Mouse (Mus musculus) heart, embryonic 14.5 days (tissue): ENCODE measurements around the gene Tmem102. TPM values are rescaled to one million over a fixed set of nuclear protein-coding genes. Genes with fewer than 3 reads are reported as not detected.

Source experiments
- ATAC-seq: fragments of 200-750 bp; cut with Nextera tagmentation; 2 replicates; pipeline ENCODE4 v1.8.0; 2017; ENCODE audit warnings: low read depth, moderate TSS enrichment; ENCODE audit not compliant: insufficient number of reproducible peaks, insufficient read depth, low FRiP score
- H3K27ac ChIP-seq, 2 experiments: fragments of 200-500 bp in 1 of 2; fragments of 300-500 bp in 1 of 2; sonication (generic) in 1 of 2; replicated peaks in 1 of 2; 2 replicates each; pipeline ENCODE4 v1.5.1; 2012 to 2014; ENCODE audit warnings: low read depth in 2 of 2, low read length in 2 of 2, control low read depth in 1 of 2, mild to moderate bottlenecking in 1 of 2, mixed read lengths in 1 of 2; ENCODE audit not compliant: control insufficient read depth in 1 of 2, insufficient read depth in 1 of 2
- H3K27me3 ChIP-seq: fragments of 300-500 bp; sonication (generic); 2 replicates; pipeline ENCODE4 v1.6.1; 2014; ENCODE audit warnings: mild to moderate bottlenecking, low read length, control low read depth; ENCODE audit not compliant: control insufficient read depth, insufficient read depth
- H3K36me3 ChIP-seq: fragments of 300-500 bp; sonication (generic); 2 replicates; pipeline ENCODE4 v1.6.1; 2014; ENCODE audit warnings: mild to moderate bottlenecking, control low read depth, low read length, mixed read lengths; ENCODE audit not compliant: control insufficient read depth, insufficient read depth
- H3K4me1 ChIP-seq, 2 experiments: fragments of 200-500 bp in 1 of 2; fragments of 300-500 bp in 1 of 2; sonication (generic) in 1 of 2; 2 replicates each; pipeline ENCODE4 v1.6.1; 2012 to 2014; ENCODE audit warnings: low read length in 2 of 2, control low read depth in 1 of 2, mixed read lengths in 1 of 2; ENCODE audit not compliant: control insufficient read depth in 2 of 2, insufficient read depth in 2 of 2
- H3K4me2 ChIP-seq: fragments of 300-500 bp; sonication (generic); 2 replicates; pipeline ENCODE4 v1.6.1; 2014; ENCODE audit warnings: mild to moderate bottlenecking, low read length
- H3K4me3 ChIP-seq, 2 experiments: fragments of 200-500 bp in 1 of 2; fragments of 300-500 bp in 1 of 2; sonication (generic) in 1 of 2; 2 replicates each; pipeline ENCODE4 v1.5.1; 2012 to 2014; ENCODE audit warnings: low read length in 2 of 2, mild to moderate bottlenecking in 2 of 2, control low read depth in 1 of 2, low read depth in 1 of 2, moderate library complexity in 1 of 2; ENCODE audit not compliant: control insufficient read depth in 1 of 2, insufficient read depth in 1 of 2
- H3K9ac ChIP-seq: fragments of 300-500 bp; sonication (generic); 2 replicates; pipeline ENCODE4 v1.6.1; 2014; ENCODE audit warnings: mild to moderate bottlenecking, low read length
- H3K9me3 ChIP-seq: fragments of 300-500 bp; sonication (generic); 2 replicates; pipeline ENCODE4 v1.6.1; 2016; ENCODE audit warnings: low read length, control low read depth; ENCODE audit not compliant: control insufficient read depth
- WGBS: fragments of 180-500 bp; shearing (Covaris S2); extraction: QIAGEN DNeasy Blood & Tissue Kit; methylation state at CpG from one replicate; pipeline ENCODE4 v1.1.7; 2014; 5-methylcytosine and 5-hydroxymethylcytosine counted together
- polyA plus RNA-seq: library from polyadenylated mRNA; unstranded; fragments of >200 nt; fragmentation: Nextera tagmentation; extraction: Ambion mirVana; gene quantifications from 2 replicates; pipeline ENCODE4 v1.2.1, GENCODE M21; 2014

Tmem102 gene
- polyA plus RNA-seq, 1 experiment from 2014 or later, result 1.8 TPM

DNA sequence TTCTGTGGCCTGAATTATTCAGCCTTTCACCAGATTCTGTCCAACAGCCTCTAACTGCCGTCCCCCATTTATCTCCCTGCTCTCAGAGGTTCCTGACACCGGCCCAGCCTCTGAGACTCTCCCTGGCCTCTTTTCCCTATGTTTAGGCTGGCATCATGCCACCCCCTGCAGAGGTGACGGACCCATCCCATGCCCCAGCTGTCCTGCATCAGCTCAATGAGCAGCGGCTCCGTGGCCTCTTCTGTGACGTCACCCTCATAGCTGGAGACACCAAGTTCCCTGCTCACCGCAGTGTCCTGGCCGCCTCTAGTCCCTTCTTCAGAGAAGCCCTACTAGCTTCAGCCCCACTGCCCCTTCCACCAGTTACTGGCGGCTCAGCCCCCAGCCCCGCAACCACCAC, 29.7 kb downstream of the Tmem102 start:
- no peak overlapping the region for H3K27ac ChIP-seq
- no peak for ATAC-seq
- H3K36me3 ChIP-seq, result peaks cover 20% of the 10 kb centered on the region
- no peak overlapping the region for H3K4me2 ChIP-seq
- peaks cover 8 to 13% of the 10 kb centered on the region in 2 experiments for H3K4me1 ChIP-seq
- WGBS, result 63% methylated on average over 10 of the region's 10 CpGs
- H3K4me3 ChIP-seq, result no peak overlapping the region
- no peaks in the 10 kb centered on the region for H3K9me3 ChIP-seq
- H3K9ac ChIP-seq, result no peak overlapping the region
- no peaks in the 10 kb centered on the region for H3K27me3 ChIP-seq

DNA sequence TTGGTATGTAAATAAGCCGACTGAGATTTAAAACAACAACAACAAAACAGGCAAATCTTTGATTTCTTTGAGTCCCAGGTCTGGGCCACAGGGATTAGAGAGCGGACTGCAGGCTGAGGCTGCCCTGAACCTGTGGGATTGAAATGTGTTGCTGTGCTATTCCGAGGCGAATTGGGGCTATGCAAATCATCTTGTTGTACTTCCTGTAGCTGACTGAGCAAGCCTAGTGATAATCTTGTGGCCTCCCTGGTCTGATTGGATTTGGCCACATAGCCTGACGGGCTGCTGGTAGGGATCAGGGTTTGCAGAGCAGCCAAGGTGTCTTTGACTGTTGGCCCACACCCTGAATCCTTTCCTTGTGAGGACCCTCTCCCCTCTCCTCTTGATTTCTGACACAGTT, 30.5 kb downstream of the Tmem102 start:
- ATAC-seq, result no peak
- H3K4me2 ChIP-seq, result no peak overlapping the region
- H3K4me1 ChIP-seq, result peaks cover 8 to 13% of the 10 kb centered on the region in 2 experiments
- peaks cover 20% of the 10 kb centered on the region for H3K36me3 ChIP-seq
- 50% methylated on average over 5 of the region's 5 CpGs for WGBS
- no peaks in the 10 kb centered on the region for H3K27me3 ChIP-seq
- H3K27ac ChIP-seq, result no peak overlapping the region
- no peak overlapping the region for H3K4me3 ChIP-seq
- H3K9ac ChIP-seq, result no peak overlapping the region
- H3K9me3 ChIP-seq, result no peaks in the 10 kb centered on the region

DNA sequence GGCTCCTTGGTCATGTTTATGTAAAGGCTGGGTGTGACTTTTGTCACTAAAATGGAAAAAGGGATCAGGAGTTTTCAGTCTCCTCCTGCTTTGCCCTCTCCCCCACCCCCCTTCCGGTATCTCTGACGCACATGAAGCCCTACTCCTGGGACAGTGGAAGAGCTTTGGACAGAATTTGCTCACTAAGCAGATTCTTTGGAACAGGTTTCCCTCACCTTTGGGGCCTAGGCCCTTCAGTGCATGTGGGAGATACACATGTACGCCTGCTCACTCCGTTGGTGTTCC, 37.9 kb downstream of the Tmem102 start:
- Histone ChIP-seq H3K27me3 (no peaks in the 10 kb centered on the region), H3K36me3 (no peaks in the 10 kb centered on the region), H3K27ac (peak overlapping the region; percentile 55 to 97; a peak in 2 of 4 replicates), H3K9me3 (no peaks in the 10 kb centered on the region), H3K4me2 (peak overlapping the region; percentile 80), H3K4me1 (peaks cover 17 to 25% of the 10 kb centered on the region in 2 experiments), H3K9ac (peak overlapping the region; percentile 99), H3K4me3 (peak overlapping the region; percentile 64 to 96; a peak in 3 of 4 replicates)
- 48% methylated on average over 4 of the region's 4 CpGs for WGBS
- ATAC-seq, result no peak

DNA sequence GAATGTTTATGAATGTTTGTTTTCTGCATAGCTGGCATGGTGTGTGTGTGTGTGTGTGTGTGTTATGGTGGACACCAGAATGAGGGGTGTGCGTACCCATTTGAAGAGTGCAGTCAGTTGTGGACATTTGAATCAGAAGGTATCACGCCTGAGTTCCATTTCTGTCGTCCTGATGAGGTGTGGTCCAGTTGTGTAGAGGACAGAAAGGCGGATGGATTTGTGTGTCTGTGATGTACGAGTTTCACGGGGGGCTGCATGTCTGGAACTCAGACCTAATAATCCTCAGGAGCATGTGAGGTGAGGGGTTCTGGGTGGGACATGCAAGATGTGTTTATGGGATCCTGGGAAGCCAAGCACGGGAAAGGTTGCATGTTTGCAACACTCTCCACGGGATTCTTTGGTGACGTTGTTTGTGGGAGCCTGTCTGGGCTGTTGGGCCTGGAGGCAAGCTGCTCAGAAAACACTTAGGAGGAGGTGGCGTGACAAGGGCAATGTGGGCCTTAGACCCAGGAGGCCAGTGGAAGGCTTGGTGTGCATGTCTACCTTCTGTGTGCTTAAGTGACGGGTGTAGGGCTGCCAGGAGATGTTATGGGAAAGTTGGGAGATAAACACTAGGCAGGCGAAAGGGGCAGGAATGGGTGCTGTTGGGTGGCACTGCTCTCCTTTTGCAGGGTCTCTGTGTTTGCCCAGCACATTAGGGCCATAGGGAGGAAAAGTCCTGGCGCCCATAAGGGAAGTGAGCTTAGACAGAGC, 38.4 kb downstream of the Tmem102 start:
- Histone ChIP-seq H3K4me3 (peak overlapping the region; percentile 64 to 96), H3K4me1 (peaks cover 17 to 25% of the 10 kb centered on the region in 2 experiments), H3K36me3 (no peaks in the 10 kb centered on the region), H3K9ac (peak overlapping the region; percentile 99), H3K9me3 (no peaks in the 10 kb centered on the region), H3K4me2 (peak overlapping the region; percentile 80), H3K27me3 (no peaks in the 10 kb centered on the region), H3K27ac (peak overlapping the region; percentile 75 to 97)
- WGBS, result 45% methylated on average over 13 of the region's 13 CpGs
- ATAC-seq, result no peak

DNA sequence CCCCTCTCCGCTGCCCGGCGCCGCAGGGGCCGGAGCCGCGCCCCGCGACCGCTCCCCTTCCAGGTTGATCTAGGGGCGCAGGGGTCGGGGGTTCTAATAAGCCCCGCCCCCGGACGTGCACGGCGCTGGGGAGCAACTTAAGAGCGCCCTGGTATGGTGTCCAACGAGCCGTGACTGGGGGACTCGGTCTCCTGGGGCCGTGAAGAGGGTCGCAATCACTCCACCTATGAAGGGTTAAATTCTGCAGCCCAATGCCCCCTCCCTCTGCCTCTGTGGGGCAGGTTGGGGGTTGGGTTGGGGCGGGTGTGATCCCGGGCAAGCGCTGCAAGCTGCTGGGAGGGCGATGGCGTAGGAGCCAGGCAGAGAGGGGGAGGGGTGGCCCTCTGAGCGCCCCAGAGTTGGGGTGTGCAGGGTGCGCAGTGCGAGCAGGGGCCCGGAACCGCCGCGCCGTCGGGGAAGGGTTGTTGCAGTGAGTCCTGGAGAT, 39.3 kb downstream of the Tmem102 start:
- H3K4me2 ChIP-seq, result peak overlapping the region; percentile 80
- ATAC-seq, result peak; percentile 60
- WGBS, result 0% methylated on average over 27 of the region's 37 CpGs
- H3K27me3 ChIP-seq, result no peaks in the 10 kb centered on the region
- peaks cover 17 to 25% of the 10 kb centered on the region in 2 experiments for H3K4me1 ChIP-seq
- peak overlapping the region; percentile 99 for H3K9ac ChIP-seq
- H3K9me3 ChIP-seq, result no peaks in the 10 kb centered on the region
- H3K4me3 ChIP-seq, result peak overlapping the region; percentile 64 to 96
- no peaks in the 10 kb centered on the region for H3K36me3 ChIP-seq
- H3K27ac ChIP-seq, result peak overlapping the region; percentile 65 to 97

DNA sequence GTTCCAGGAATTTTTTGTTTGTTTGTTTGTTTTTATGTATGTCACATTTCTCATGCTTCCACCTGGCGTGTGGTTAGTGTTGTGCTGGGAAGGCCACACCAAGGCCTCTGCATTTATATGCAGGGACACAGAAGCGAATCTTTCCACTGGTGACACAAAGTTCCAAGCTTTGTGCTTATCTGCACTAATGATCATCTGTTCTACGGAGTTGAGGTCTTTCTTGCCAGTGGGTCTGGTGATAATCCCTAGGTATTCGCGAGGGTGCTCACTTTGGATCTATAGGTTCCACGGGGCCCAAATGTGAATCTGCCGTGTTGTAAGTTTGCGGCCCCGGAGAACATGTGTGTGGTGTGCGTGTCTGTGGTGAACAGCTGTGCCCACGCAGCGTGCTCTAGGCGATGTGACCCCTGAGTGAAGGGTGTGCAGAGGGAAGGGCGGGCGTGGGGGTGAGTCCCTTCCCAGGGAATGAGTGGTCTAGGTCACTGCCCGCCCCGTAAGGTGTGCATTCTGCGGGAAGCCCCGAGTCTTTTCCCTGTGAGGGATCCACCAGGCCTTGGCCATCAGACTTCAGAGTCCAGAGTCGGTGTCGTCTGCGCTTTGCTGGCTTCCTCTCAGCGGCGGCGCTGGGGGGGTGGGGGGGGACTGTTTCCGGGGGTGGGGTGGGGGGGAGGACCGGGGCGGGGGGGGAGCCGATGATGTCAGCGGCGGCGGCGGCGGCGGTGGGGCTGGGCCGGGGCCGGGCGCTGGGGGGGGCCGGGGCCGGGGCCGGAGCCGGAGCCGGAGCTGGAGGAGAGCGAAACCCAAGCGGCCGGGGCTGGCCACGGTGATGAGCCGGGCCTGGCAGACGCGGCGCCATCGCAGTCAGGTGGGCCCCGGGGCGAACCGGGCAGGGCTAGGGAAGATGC, 40.0 kb downstream of the Tmem102 start, which contains the start of gene Zbtb4:
Zbtb4 (plus strand) TSS at position 692 of the 905 bp plus-strand sequence.
- H3K27me3 ChIP-seq, result no peaks in the 10 kb centered on the region
- H3K36me3 ChIP-seq, result no peaks in the 10 kb centered on the region
- H3K9me3 ChIP-seq, result no peaks in the 10 kb centered on the region
- peak within 1 kb of the TSS; percentile 75 to 97 for H3K27ac ChIP-seq
- 21% methylated on average over 37 of the region's 55 CpGs for WGBS
- peak within 1 kb of the TSS; percentile 80 for H3K4me2 ChIP-seq
- H3K4me1 ChIP-seq, result peaks cover 17 to 26% of the 10 kb centered on the region in 2 experiments
- ATAC-seq, result peak; percentile 41
- peak within 1 kb of the TSS; percentile 99 for H3K9ac ChIP-seq
- H3K4me3 ChIP-seq, result peak within 1 kb of the TSS; percentile 64 to 96

DNA sequence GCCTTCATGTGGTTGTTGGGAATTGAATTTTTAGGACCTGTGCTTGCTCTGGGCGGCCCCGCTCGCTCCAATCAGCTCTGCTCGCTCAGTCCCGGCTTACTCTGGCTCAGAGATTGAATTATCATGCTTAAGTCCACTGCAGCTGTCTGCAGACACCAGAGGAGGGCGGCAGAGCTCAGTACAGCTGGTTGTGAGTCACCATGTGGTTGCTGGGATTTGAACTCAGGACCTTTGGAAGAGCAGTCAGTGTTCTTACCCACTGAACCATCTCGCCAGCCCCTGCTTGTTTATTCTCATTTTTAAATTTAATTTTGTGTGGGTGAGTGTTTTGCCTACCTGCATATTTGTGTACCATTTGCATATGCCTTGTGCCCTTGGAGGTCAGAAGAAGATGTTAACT, 41.9 kb downstream of the Tmem102 start:
- Histone ChIP-seq H3K27ac (no peak overlapping the region), H3K27me3 (no peaks in the 10 kb centered on the region), H3K36me3 (no peaks in the 10 kb centered on the region), H3K9ac (no peak overlapping the region), H3K4me2 (no peak overlapping the region), H3K4me3 (no peak overlapping the region), H3K9me3 (no peaks in the 10 kb centered on the region), H3K4me1 (peaks cover 23 to 31% of the 10 kb centered on the region in 2 experiments)
- 71% methylated on average over 7 of the region's 7 CpGs for WGBS
- ATAC-seq, result no peak
